Mouse (Mus musculus) cortical plate, adult 2 months (tissue): ENCODE results near the gene Unc5b. TPM values are rescaled to one million over a fixed set of nuclear protein-coding genes. Genes with fewer than 3 reads are reported as not detected.

Source experiments
- H3K27ac ChIP-seq: fragments of 200-500 bp; 2 replicates; pipeline ENCODE4 v1.5.1; 2012; ENCODE audit warnings: low read length, control low read depth, inconsistent platforms; ENCODE audit not compliant: insufficient read depth
- H3K4me1 ChIP-seq: fragments of 200-500 bp; 2 replicates; pipeline ENCODE4 v1.6.1; 2011; ENCODE audit warnings: low read length; ENCODE audit not compliant: control insufficient read depth, insufficient read depth
- H3K4me3 ChIP-seq: fragments of 200-500 bp; 2 replicates; pipeline ENCODE4 v1.5.1; 2011; ENCODE audit warnings: mild to moderate bottlenecking, low read length, control low read depth; ENCODE audit not compliant: insufficient read depth
- CTCF ChIP-seq: fragments of 200-500 bp; IDR thresholded peaks from 2 replicates; pipeline ENCODE4 v1.5.1; 2011; ENCODE audit warnings: mild to moderate bottlenecking, control low read depth, low read length; ENCODE audit not compliant: insufficient read depth; ENCODE audit errors: extremely low read depth
- POLR2A ChIP-seq: fragments of 200-500 bp; IDR thresholded peaks from 2 replicates; pipeline ENCODE4 v1.6.1; 2011; ENCODE audit warnings: mild to moderate bottlenecking, low read length, control low read depth; ENCODE audit not compliant: insufficient read depth; ENCODE audit errors: extremely low read depth
- polyA plus RNA-seq: library from polyadenylated mRNA; depleted of rRNA; stranded (reverse); fragments of >200 nt; gene quantifications from 2 replicates; pipeline ENCODE4 v1.2.3, GENCODE M21; 2012

Unc5b gene
- polyA plus RNA-seq, 1 experiment, result 9.8 TPM

DNA sequence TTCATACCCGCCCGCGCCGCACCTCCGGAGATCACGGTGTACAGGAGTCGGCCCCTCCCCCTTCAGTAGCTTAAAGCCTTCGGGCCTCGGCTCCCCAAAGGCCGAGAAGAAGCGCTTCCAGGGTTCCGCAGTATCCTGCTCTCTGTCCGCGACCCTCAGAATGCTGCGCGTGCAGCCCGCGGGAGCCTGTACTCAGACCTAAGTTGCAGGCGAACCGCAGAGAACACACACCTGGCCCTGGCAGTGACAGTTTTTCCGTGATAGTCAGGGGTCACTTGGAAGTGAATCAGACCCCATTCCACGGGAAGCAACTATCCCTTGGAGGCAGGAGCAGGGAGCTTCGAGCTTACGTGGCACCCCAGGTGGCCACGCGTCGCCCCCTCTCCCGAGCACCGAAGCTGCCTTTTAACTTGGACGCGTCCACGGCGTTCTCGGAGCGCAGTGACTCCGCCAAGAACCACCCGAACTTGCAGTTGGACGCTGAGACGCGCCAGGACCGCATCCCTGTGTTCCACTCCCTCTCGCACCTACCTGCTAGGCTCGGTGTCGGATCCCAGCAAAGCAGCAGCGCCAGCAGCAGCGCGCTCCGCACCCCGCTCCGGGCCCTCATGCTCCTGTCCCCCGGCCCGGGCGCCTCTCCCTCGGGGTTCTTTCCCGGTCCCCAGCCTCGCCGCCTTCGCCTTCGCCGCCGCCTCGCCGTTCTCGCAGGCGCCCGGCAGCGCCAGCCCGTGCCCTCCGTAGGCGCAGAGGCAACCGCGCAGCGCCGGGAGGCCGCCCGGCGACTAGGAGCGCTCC, 628 bp downstream of the Unc5b start:
- H3K27ac ChIP-seq, result peak overlapping the region; percentile 74; the same call in 1 of the 2 replicates

DNA sequence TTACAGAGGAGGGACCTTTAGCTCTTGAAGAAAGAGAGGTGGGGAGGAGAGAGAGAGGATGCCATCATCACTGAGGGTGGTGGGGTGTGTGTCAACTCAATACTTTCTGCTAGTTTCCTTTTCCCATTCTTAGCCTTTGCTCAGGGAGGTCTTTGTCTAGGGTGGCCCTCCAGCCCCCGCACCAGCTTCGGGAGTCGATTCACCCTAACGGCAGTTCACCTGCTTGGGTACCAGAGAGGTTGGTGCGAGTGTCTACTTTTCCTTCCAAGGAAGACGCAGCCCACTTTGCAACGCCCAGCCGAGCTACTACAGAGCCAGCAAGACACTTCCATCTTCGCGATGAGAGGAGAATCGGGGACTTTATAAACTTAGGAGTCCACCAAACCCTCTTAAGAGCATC, 1.4 kb downstream of the Unc5b start:
- H3K27ac ChIP-seq, result no peak overlapping the region
- no peaks in the 10 kb centered on the region for H3K4me1 ChIP-seq
- H3K4me3 ChIP-seq, result peak overlapping the region; percentile 53; the same call in 1 of the 2 replicates
- TF ChIP-seq POLR2A, result no peak
- TF ChIP-seq CTCF, result no peak

More for the DNA sequence above, 628 bp downstream of the Unc5b start:
- TF ChIP-seq POLR2A (no peak), CTCF (no peak)
- no peaks in the 10 kb centered on the region for H3K4me1 ChIP-seq
- H3K4me3 ChIP-seq, result peak overlapping the region; percentile 53

DNA sequence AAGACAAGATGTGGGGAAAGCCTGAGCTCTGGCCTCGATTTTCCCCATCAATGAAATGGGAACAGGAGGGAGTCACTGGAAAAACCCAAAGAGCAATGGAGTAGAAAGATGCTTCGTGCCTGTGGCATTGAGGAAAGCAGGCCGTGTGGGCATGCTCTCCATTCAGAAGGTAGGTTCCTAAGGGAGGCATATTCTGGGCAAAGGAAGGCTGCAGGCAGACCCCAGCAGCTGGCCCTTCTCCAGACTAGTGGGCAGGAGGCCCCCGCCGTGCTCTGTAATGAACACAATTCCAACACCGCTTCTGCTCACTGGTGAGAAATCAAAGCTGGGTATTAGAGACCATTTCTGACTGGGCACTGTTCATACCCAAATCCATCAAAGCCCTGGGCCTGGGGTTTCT, 2.3 kb downstream of the Unc5b start:
- Histone ChIP-seq H3K27ac (no peak overlapping the region), H3K4me1 (no peaks in the 10 kb centered on the region), H3K4me3 (no peak overlapping the region)
- TF ChIP-seq CTCF, result no peak
- no peak for TF ChIP-seq POLR2A

DNA sequence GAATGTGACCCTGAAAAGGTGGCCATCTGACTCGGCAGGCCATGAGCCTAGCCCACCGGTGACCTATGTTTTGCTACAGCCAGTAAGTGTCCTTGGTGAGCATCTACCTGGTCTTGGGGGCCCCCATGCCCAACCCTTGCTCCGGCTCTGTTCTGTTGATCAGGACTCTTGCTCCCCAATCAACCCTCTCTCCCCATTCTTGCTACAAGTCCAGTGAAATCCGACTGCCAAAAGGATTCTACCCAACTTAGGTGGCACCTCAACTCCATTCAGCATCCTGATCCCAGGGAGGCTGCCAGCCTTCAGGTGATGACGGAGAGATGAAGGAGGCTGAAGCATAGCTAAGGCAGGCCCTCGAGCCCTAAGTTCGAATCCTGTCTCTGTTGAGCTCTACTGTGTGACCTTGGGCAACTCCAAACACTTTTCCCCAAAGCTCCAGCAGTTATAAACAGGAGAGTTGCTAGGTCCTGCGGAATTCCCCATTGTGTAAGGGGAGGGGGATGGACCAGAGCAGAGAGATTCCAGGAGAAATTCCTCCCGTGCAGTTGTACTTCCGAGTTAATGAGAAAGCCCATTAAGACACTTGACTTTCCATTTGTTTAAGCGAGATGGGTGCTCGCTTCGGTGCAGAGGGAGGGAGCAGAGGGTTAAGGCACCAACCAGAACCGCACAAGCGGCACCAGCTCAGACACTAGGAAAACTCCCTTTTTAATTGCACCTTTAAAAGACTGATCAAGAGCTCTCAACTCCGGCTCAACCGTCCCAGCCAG, 3.3 kb downstream of the Unc5b start:
- Histone ChIP-seq H3K4me1 (no peaks in the 10 kb centered on the region), H3K27ac (no peak overlapping the region), H3K4me3 (no peak overlapping the region; the same call in 1 of the 2 replicates)
- TF ChIP-seq POLR2A (no peak), CTCF (no peak)

DNA sequence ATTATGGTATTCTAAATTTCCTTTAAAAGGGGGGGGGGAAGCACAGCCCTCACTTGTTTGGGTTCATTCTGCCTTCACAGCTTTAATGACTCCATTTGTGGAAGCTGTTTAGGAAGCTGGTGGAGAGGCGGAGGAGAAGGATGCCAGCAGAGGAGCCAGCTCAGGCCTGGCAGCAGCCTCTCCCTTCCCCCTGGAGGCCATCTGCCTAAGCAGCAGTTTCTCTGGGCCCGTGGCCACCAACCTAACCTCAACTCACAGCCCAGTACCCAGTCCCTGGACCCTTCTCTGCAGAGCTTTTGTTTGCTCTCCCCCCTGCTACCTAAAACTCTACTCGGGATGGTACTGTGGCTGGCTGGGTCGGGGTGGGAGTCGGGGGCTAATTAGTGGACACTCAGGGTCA, 4.1 kb downstream of the Unc5b start:
- no peaks in the 10 kb centered on the region for H3K4me1 ChIP-seq
- no peak overlapping the region for H3K27ac ChIP-seq

DNA sequence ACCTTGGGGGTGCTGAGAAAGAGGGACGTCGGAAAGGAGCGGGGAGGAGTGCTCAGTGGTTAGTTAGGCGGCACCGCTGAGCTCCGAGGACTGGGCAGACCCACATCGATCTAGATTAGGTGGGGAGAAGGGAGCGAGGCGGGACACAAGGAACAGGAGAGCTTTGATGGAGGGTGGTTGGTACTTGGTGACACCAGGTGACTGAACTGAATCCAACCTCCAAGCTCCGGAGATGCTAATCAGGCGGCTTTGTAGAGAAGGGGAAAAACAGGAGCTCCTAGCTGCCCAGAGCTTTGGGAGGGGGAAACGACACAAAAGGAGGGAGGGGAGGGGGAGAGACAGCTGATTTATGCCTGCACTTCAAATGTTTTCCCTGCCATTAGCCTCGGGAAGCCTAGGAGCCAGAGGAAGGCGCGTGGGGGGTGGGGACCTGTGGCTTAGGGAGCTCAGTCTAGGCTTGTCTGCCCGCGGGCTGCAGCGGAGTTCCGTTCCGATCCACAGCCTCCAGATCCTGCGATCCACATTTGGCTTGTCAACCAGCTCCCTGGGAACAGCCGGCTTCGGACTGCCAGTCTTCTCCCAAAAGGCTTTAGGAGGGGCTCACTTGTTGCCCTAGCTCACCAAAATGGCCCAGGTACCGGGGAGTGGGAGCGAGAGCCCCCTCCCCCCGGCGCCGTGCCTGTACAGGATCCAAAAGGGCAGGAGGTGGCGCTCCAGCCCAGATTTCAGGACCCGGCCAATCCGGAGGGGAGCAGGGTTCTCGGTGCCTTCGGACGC, 4.7 kb downstream of the Unc5b start:
- Histone ChIP-seq H3K4me3 (0 out of 2 replicates have a peak overlapping the region, but pooled peaks have one; percentile 31), H3K27ac (no peak overlapping the region), H3K4me1 (no peaks in the 10 kb centered on the region)
- TF ChIP-seq POLR2A (no peak), CTCF (0 out of 2 replicates have a peak, but pooled peaks have one; percentile 11)

More for the DNA sequence above, 4.1 kb downstream of the Unc5b start:
- no peak for TF ChIP-seq POLR2A
- TF ChIP-seq CTCF, result no peak
- no peak overlapping the region for H3K4me3 ChIP-seq

DNA sequence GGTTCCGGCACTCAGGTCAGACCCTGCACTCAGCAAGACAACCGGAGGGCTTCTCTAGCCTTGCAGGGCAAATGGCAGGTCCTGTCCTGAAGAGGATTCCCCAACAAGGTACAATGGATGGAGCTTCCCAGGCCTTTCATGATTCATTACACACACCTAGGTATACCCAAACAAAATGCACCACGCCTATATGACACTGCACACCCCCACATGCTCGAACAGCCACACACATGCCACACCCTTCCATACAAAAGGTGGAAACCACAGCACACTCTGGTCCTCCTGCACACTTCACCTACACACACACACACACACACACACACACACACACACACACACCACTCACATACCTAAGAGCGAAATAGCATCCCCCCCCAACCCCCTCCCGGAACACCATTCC, 5.4 kb downstream of the Unc5b start:
- no peak for TF ChIP-seq CTCF
- TF ChIP-seq POLR2A, result no peak
- Histone ChIP-seq H3K4me3 (no peak overlapping the region), H3K4me1 (no peaks in the 10 kb centered on the region), H3K27ac (no peak overlapping the region)

DNA sequence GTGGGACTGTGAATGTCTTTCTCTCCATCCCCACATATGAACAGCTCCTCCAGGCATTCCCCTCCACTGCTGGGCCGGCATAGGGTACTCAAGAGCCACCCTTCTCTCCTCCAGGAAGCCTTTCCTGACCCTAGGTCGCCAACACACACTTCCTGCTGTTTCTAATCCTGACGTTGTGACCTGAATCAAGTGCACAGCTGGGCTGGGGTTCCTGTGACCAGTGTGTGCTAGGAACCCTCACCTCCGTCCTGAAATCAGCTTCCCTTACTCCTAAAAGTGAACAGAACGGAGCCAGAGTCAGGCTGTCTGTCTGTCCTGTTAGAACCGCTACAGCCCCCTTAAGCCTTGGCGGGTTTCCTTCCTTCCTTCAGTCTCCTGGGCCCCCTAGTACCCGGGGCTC, 7.6 kb downstream of the Unc5b start:
- Histone ChIP-seq H3K4me3 (no peak overlapping the region), H3K4me1 (no peaks in the 10 kb centered on the region), H3K27ac (no peak overlapping the region)
- TF ChIP-seq CTCF, result no peak
- no peak for TF ChIP-seq POLR2A
